Mouse (Mus musculus): ENCODE measurements at regions not wholly inside any gene's neighbourhood (a gene's known extent, or its start where the extent isn't known, plus 50 kb on each side); places are given as distances from the start of the nearest gene placed in this dataset.

DNA sequence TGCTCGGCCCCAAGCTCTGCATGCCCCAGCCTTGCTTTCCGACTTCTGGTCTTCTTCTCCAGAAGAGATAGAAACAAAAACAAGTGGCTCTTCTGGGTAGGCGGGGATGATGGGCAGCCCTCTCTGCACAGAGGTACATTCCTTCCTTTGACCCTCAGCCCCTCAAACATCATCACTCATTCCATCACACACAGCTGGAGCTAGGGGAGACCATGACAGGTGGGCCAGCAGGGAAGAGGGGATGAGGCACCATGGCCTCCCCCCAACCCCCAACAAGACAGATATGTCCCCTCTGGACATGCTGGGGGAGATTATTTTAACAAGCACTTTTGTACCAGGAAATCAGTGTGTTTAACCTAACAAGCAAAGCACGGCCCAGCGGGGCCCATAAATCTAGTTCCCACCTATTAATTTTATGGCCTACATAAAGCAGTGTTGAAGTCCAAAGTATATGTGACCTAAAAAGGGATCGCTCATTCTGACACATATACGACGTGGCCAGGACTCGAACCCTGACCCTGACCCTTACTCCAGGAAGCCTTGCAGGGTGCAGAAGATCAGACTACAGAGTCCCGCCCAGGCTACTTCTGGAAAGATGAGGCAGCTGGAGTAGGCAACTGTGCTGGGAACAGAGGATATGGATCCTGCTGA is 183.7 kb downstream of the Cyp26b1 start:
- no peak for ATAC-seq (ENCODE audit: low read depth)
- H3K4me1 ChIP-seq (ENCODE audit: control insufficient read depth, insufficient read depth, low read length): 0 out of 2 replicates have a peak, but pooled peaks cover 3% of the 10 kb centered on the region
- H3K36me3 ChIP-seq (ENCODE audit: control insufficient read depth, insufficient read depth, low read length): no peaks in the 10 kb centered on the region
- no peak overlapping the region for H3K27ac ChIP-seq (ENCODE audit: low read depth, low read length)
- H3K4me3 ChIP-seq (ENCODE audit: low read depth, low read length): no peak overlapping the region
- no peaks in the 10 kb centered on the region for H3K9me3 ChIP-seq (ENCODE audit: control insufficient read depth, low read length)
- no peak overlapping the region for H3K9ac ChIP-seq (replicated peaks; ENCODE audit: low read depth, low read length)
- no peaks in the 10 kb centered on the region for H3K27me3 ChIP-seq (ENCODE audit: control insufficient read depth, insufficient read depth, low read length)
- WGBS: 66% methylated on average over 10 of the region's 10 CpGs
- H3K4me2 ChIP-seq (ENCODE audit: low read depth, low read length): no peak overlapping the region

DNA sequence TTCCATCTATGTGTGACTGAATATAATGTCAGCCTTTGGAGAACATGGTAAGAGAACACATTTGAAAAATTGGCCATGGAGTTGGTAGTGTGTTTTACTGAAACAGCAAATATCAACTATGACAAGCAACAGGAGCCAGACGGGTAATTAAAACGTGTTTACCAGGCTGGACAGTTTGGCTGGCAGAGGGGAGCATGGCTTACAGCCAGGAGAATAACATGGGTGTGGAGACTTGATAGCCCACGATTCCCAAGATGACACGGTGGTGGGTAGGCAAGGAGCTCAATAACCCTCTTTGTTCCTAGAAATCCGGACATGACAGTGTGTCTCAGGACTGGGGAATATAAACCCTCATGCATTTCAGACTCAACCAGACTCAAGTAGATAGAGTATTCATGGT is 185.2 kb downstream of the Cyp26b1 start:
- no peak for ATAC-seq (ENCODE audit: low read depth)
- H3K9me3 ChIP-seq (ENCODE audit: control insufficient read depth, low read length): no peaks in the 10 kb centered on the region
- 80% methylated on average over 5 of the region's 5 CpGs for WGBS

DNA sequence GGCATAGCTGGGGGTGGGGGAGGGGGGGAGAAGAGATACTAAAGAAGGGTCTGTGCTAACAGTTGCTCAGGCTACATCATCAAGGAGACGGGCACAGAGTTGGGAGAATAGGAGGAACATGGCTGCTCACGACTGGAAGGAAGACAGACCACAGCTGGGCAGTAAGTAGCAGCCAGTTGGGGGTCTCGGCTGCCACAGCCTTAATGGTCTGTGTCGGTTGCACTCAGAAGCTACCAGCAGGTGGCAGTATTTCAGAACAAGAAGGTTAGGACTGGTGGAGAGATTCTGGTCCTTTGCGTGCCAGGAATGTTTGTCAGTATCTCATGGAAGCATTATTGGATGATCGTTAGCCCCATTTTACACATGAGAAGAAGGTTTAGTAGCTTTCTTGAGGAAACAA is 185.9 kb downstream of the Cyp26b1 start:
- H3K4me2 ChIP-seq (ENCODE audit: low read depth, low read length): no peak overlapping the region
- no peaks in the 10 kb centered on the region for H3K36me3 ChIP-seq (ENCODE audit: control insufficient read depth, insufficient read depth, low read length)
- H3K9ac ChIP-seq (replicated peaks; ENCODE audit: low read depth, low read length): no peak overlapping the region
- 13% methylated on average over 6 of the region's 6 CpGs for WGBS
- no peak overlapping the region for H3K4me3 ChIP-seq (ENCODE audit: low read depth, low read length)
- peak; percentile 81; the same call in 1 of the 2 replicates for ATAC-seq (ENCODE audit: low read depth)
- H3K9me3 ChIP-seq (ENCODE audit: control insufficient read depth, low read length): no peaks in the 10 kb centered on the region
- no peaks in the 10 kb centered on the region for H3K4me1 ChIP-seq (ENCODE audit: control insufficient read depth, insufficient read depth, low read length)
- no peaks in the 10 kb centered on the region for H3K27me3 ChIP-seq (ENCODE audit: control insufficient read depth, insufficient read depth, low read length)
- no peak overlapping the region for H3K27ac ChIP-seq (ENCODE audit: low read depth, low read length)

More for the DNA sequence above, 185.2 kb downstream of the Cyp26b1 start:
- no peaks in the 10 kb centered on the region for H3K4me1 ChIP-seq (ENCODE audit: control insufficient read depth, insufficient read depth, low read length)
- no peak overlapping the region for H3K4me2 ChIP-seq (ENCODE audit: low read depth, low read length)
- no peak overlapping the region for H3K9ac ChIP-seq (replicated peaks; ENCODE audit: low read depth, low read length)
- H3K36me3 ChIP-seq (ENCODE audit: control insufficient read depth, insufficient read depth, low read length): no peaks in the 10 kb centered on the region
- no peak overlapping the region for H3K27ac ChIP-seq (ENCODE audit: low read depth, low read length)
- H3K4me3 ChIP-seq (ENCODE audit: low read depth, low read length): no peak overlapping the region
- H3K27me3 ChIP-seq (ENCODE audit: control insufficient read depth, insufficient read depth, low read length): no peaks in the 10 kb centered on the region

DNA sequence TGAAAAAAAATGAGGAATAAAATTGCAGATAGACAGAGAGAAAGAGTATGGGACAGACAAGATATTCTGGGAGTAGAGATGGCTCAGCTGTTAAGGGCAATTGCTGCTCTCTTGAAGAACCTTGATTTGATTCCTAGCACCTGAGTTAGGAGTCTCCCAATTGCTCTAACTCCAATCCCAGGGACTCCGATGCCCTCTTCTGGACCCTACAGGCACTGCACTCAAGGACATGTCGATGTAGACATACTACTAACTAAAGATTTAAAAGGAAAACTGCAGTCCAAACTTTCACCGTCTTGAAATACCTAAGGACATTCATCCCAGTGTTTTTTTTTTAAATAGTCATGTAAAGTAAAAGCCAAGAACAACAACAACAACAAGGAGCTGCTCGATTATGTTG is 189.0 kb downstream of the Cyp26b1 start:
- H3K4me3 ChIP-seq (ENCODE audit: low read depth, low read length): no peak overlapping the region
- no peaks in the 10 kb centered on the region for H3K4me1 ChIP-seq (ENCODE audit: control insufficient read depth, insufficient read depth, low read length)
- 70% methylated on average over 4 of the region's 4 CpGs for WGBS
- no peaks in the 10 kb centered on the region for H3K27me3 ChIP-seq (ENCODE audit: control insufficient read depth, insufficient read depth, low read length)
- no peaks in the 10 kb centered on the region for H3K36me3 ChIP-seq (ENCODE audit: control insufficient read depth, insufficient read depth, low read length)
- no peak overlapping the region for H3K4me2 ChIP-seq (ENCODE audit: low read depth, low read length)
- no peak overlapping the region for H3K9ac ChIP-seq (replicated peaks; ENCODE audit: low read depth, low read length)
- no peak for ATAC-seq (ENCODE audit: low read depth)
- H3K9me3 ChIP-seq (ENCODE audit: control insufficient read depth, low read length): no peaks in the 10 kb centered on the region
- H3K27ac ChIP-seq (ENCODE audit: low read depth, low read length): no peak overlapping the region

DNA sequence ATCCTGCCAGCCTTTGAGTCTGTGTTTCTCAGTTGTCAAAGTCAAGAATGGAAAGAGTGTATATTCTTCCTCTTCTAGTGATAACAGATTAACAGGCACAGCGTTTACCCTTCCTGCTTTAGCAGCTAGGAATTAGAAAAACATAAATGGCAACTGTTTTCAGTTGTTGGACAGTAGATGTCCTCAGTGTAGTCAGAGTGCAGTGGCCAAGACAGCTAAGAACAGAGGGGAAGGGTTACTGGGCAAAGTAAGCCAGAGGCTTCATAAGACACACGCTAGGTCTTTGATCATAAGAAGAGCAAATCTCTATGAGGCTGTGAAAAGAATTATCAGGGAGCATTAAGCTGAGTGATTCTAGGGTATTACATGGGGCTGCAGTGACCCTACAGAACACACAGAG is 191.3 kb downstream of the Cyp26b1 start:
- Histone ChIP-seq H3K4me3 (ENCODE audit: low read depth, low read length) (no peak overlapping the region), H3K9ac (replicated peaks; ENCODE audit: low read depth, low read length) (no peak overlapping the region), H3K27me3 (ENCODE audit: control insufficient read depth, insufficient read depth, low read length) (no peaks in the 10 kb centered on the region), H3K36me3 (ENCODE audit: control insufficient read depth, insufficient read depth, low read length) (no peaks in the 10 kb centered on the region), H3K4me1 (ENCODE audit: control insufficient read depth, insufficient read depth, low read length) (no peaks in the 10 kb centered on the region), H3K9me3 (ENCODE audit: control insufficient read depth, low read length) (no peaks in the 10 kb centered on the region), H3K4me2 (ENCODE audit: low read depth, low read length) (no peak overlapping the region), H3K27ac (ENCODE audit: low read depth, low read length) (no peak overlapping the region)
- no peak for ATAC-seq (ENCODE audit: low read depth)
- 83% methylated on average over 2 of the region's 2 CpGs for WGBS

DNA sequence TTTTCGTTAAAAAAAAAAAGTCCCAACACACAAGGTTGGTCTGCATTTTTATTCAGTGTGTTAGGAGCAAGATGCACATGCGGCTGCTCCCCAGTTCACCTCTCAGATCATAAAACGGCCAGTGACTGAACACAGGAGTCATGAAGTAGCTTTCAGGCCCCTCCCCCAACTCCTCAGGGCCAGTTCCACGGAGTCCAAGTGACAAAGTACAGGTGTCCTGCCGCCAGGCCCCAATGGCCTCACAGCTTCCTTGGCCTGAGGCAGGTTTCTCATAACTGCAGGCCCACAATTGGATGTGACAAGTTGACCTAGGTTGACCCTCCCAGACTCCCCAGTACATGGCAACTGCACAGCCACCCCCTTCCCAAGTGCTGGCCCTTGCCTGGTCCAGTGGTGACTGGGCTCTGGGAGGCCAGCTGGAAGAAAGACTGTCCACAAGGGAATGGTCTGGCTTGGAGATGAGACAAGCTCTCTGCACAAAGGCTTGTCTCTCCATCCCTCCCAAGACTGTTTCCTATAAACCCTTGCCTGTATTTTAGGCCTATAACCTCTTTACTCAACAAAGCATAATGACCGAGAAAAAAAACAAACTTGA is 199.1 kb downstream of the Cyp26b1 start:
- Histone ChIP-seq H3K4me3 (ENCODE audit: low read depth, low read length) (no peak overlapping the region), H3K9ac (replicated peaks; ENCODE audit: low read depth, low read length) (no peak overlapping the region), H3K27ac (ENCODE audit: low read depth, low read length) (no peak overlapping the region), H3K4me2 (ENCODE audit: low read depth, low read length) (no peak overlapping the region), H3K4me1 (ENCODE audit: control insufficient read depth, insufficient read depth, low read length) (no peaks in the 10 kb centered on the region), H3K9me3 (ENCODE audit: control insufficient read depth, low read length) (no peaks in the 10 kb centered on the region), H3K27me3 (ENCODE audit: control insufficient read depth, insufficient read depth, low read length) (no peaks in the 10 kb centered on the region), H3K36me3 (ENCODE audit: control insufficient read depth, insufficient read depth, low read length) (no peaks in the 10 kb centered on the region)
- 64% methylated on average over 6 of the region's 6 CpGs for WGBS
- no peak for ATAC-seq (ENCODE audit: low read depth)

DNA sequence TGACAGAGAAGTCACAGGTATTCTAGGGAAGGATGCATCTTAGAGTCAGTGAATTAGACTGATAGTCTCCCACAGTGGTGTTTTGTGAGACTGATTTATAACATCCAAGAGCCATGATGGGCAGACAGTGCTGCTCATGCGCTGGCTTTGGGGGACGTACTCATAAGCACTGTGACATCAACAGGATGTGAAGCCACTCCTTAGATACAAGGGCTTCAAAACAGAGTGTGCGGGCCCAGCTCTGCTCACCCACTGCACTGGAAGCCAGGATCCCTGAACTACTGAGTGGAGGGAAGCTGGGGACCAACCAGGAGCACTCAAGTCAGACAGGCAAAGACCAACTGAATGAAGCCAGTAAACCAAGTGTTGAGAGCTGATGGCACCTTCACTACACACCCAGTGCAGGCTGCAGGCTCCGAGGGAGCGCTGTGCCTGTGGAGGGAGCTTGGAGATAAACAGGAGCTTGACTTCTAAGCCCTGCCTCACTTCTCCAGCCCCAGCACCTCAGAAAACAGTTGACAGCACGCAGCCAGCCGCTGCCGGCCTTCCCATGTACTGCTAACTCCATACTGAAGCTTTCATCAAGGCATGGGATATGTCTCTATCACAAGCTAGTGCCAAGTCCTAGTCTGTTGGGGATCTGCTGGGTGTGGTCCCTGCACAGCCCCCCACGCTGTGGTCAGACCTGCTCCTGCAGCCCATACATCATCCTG is 200.0 kb downstream of the Cyp26b1 start:
- H3K4me2 ChIP-seq (ENCODE audit: low read depth, low read length): no peak overlapping the region
- no peaks in the 10 kb centered on the region for H3K36me3 ChIP-seq (ENCODE audit: control insufficient read depth, insufficient read depth, low read length)
- WGBS: 87% methylated on average over 9 of the region's 9 CpGs
- no peak for ATAC-seq (ENCODE audit: low read depth)
- H3K27ac ChIP-seq (ENCODE audit: low read depth, low read length): no peak overlapping the region
- H3K9me3 ChIP-seq (ENCODE audit: control insufficient read depth, low read length): no peaks in the 10 kb centered on the region
- no peak overlapping the region for H3K9ac ChIP-seq (replicated peaks; ENCODE audit: low read depth, low read length)
- H3K4me3 ChIP-seq (ENCODE audit: low read depth, low read length): no peak overlapping the region
- no peaks in the 10 kb centered on the region for H3K4me1 ChIP-seq (ENCODE audit: control insufficient read depth, insufficient read depth, low read length)
- H3K27me3 ChIP-seq (ENCODE audit: control insufficient read depth, insufficient read depth, low read length): no peaks in the 10 kb centered on the region

DNA sequence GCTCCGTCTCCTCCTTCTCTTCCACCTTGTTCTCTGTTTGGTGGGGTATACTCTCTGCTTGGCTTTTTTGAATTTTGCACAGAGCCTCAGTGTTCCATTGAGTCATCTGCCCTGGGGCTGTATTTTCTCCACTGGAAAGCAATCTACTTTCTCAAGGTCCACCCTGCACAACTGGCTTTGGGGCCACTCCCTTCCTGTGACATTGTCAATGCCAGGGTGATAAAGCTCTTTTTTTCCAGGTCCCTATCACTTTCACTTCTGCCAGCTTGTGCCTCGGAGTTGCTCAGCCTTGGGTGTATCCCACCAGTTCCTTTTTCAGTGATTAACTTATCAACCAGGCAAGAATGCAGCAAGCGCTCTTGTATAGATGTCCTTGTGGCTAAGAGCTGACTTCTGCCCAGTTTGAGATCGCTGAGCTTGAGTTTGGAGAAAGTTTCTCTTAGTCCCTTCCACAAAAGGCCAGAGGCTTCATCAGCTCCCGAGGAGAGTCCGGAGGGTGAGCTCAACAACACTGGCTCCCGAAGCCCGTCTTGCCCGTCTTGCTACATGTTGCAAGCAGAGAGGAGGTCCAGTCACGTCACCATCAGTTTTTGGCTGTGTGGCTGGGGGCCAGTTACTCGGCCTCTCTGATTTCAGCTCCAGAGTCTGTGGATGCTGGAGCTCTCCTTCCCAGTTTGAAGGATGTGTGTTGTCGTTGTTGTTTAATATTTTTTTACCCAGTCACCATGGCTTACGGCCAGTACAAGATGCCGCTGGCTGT is 200.8 kb downstream of the Cyp26b1 start:
- Histone ChIP-seq H3K27ac (ENCODE audit: low read depth, low read length) (no peak overlapping the region), H3K36me3 (ENCODE audit: control insufficient read depth, insufficient read depth, low read length) (no peaks in the 10 kb centered on the region), H3K4me1 (ENCODE audit: control insufficient read depth, insufficient read depth, low read length) (no peaks in the 10 kb centered on the region), H3K27me3 (ENCODE audit: control insufficient read depth, insufficient read depth, low read length) (no peaks in the 10 kb centered on the region), H3K4me3 (ENCODE audit: low read depth, low read length) (no peak overlapping the region), H3K4me2 (ENCODE audit: low read depth, low read length) (no peak overlapping the region), H3K9ac (replicated peaks; ENCODE audit: low read depth, low read length) (no peak overlapping the region), H3K9me3 (ENCODE audit: control insufficient read depth, low read length) (no peaks in the 10 kb centered on the region)
- ATAC-seq (ENCODE audit: low read depth): no peak
- 94% methylated on average over 14 of the region's 14 CpGs for WGBS

DNA sequence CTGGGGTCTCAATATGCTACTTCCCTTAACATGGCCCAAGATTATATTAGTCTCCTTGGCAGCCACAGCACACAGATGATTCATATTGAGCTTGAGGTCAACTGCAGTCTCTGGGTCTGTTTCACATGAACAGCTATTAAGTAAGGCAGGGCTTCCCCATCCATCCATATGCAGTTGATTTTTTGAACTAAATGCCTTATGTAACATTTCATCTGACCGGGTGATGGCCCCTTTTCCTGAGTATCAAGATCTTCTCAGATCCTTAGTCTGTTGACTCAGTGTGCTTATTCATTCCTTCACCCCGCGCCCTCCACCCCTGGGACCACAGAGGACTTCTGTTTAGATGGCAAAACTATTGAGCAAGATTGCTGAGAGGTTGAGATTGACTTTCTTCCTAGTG is 202.7 kb downstream of the Cyp26b1 start:
- Histone ChIP-seq H3K9me3 (ENCODE audit: control insufficient read depth, low read length) (no peaks in the 10 kb centered on the region), H3K4me3 (ENCODE audit: low read depth, low read length) (no peak overlapping the region), H3K36me3 (ENCODE audit: control insufficient read depth, insufficient read depth, low read length) (no peaks in the 10 kb centered on the region), H3K27me3 (ENCODE audit: control insufficient read depth, insufficient read depth, low read length) (no peaks in the 10 kb centered on the region), H3K4me2 (ENCODE audit: low read depth, low read length) (no peak overlapping the region), H3K27ac (ENCODE audit: low read depth, low read length) (no peak overlapping the region), H3K4me1 (ENCODE audit: control insufficient read depth, insufficient read depth, low read length) (no peaks in the 10 kb centered on the region), H3K9ac (replicated peaks; ENCODE audit: low read depth, low read length) (no peak overlapping the region)
- 97% methylated on average over 3 of the region's 3 CpGs for WGBS
- no peak for ATAC-seq (ENCODE audit: low read depth)

Measured in neural tube, embryonic 14.5 days (tissue).